Mouse (Mus musculus): Measurements from ENCODE around the gene Prss42. TPM values are rescaled to one million over a fixed set of nuclear protein-coding genes. Genes with fewer than 3 reads are reported as not detected.

The Prss42 gene
- total RNA-seq, 2 experiments from 2014 or later = not detected

Other genes with a start within 250 kb of the Prss42 start
- 2.0 and 4.3 TPM in 2 replicates for gene Nradd, start 173.7 kb upstream of the Prss42 start, total RNA-seq (2015)
- 1.9 and 2.2 TPM in 2 replicates for gene Nradd, start 173.7 kb upstream of the Prss42 start, total RNA-seq (2017)
- 20.1 and 24.1 TPM in 2 replicates for gene Nbeal2, start 144.0 kb upstream of the Prss42 start, total RNA-seq (2015)
- 10.3 and 19.3 TPM in 2 replicates for gene Nbeal2, start 144.0 kb upstream of the Prss42 start, total RNA-seq (2017)
- gene Ccdc12, start 141.7 kb upstream of the Prss42 start, total RNA-seq (2015) = 98.7 and 112 TPM in 2 replicates
- gene Ccdc12, start 141.7 kb upstream of the Prss42 start, total RNA-seq (2017) = 75.3 and 92.6 TPM in 2 replicates
- not detected in 2 replicates for gene Myl3, start 56.3 kb upstream of the Prss42 start, total RNA-seq (2015)
- gene Myl3, start 56.3 kb upstream of the Prss42 start, total RNA-seq (2017) = not detected in 2 replicates
- gene Pth1r, start 51.0 kb upstream of the Prss42 start, total RNA-seq (2015) = 0.15 TPM in 1 of 2 replicates, not detected in the other
- 0.92 TPM in 1 of 2 replicates, not detected in the other for gene Pth1r, start 51.0 kb upstream of the Prss42 start, total RNA-seq (2017)
- not detected in 2 replicates for gene Prss44, start 15.8 kb downstream of the Prss42 start, total RNA-seq (2015)
- not detected in 2 replicates for gene Prss44, start 15.8 kb downstream of the Prss42 start, total RNA-seq (2017)
- gene Prss43, start 28.5 kb downstream of the Prss42 start, total RNA-seq (2015) = not detected in 2 replicates
- gene Prss43, start 28.5 kb downstream of the Prss42 start, total RNA-seq (2017) = not detected in 2 replicates
- not detected in 2 replicates for gene Prss45, start 36.4 kb downstream of the Prss42 start, total RNA-seq (2015)
- gene Prss45, start 36.4 kb downstream of the Prss42 start, total RNA-seq (2017) = not detected in 2 replicates
- gene Prss46, start 46.3 kb downstream of the Prss42 start, total RNA-seq (2015) = not detected in 2 replicates
- gene Prss46, start 46.3 kb downstream of the Prss42 start, total RNA-seq (2017) = not detected in 2 replicates
- 2.3 and 10.4 TPM in 2 replicates for gene Prss50, start 59.8 kb downstream of the Prss42 start, total RNA-seq (2015)
- 1.4 and 1.6 TPM in 2 replicates for gene Prss50, start 59.8 kb downstream of the Prss42 start, total RNA-seq (2017)
- gene Als2cl, start 81.7 kb downstream of the Prss42 start, total RNA-seq (2015) = 0.07 and 0.44 TPM in 2 replicates
- 0.08 and 0.20 TPM in 2 replicates for gene Als2cl, start 81.7 kb downstream of the Prss42 start, total RNA-seq (2017)
- gene Tmie, start 81.9 kb downstream of the Prss42 start, total RNA-seq (2015) = not detected in 2 replicates
- gene Tmie, start 81.9 kb downstream of the Prss42 start, total RNA-seq (2017) = not detected in 2 replicates
- not detected in 2 replicates for gene Fam240a, start 118.7 kb downstream of the Prss42 start, total RNA-seq (2015)
- gene Fam240a, start 118.7 kb downstream of the Prss42 start, total RNA-seq (2017) = not detected in 2 replicates
- gene Tdgf1, start 148.0 kb downstream of the Prss42 start, total RNA-seq (2015) = not detected in 2 replicates
- not detected in 2 replicates for gene Tdgf1, start 148.0 kb downstream of the Prss42 start, total RNA-seq (2017)
- 0.35 TPM in 1 of 2 replicates, not detected in the other for gene Lrrc2, start 153.4 kb downstream of the Prss42 start, total RNA-seq (2015)
- not detected in 2 replicates for gene Lrrc2, start 153.4 kb downstream of the Prss42 start, total RNA-seq (2017)
- gene Rtp3, start 192.4 kb downstream of the Prss42 start, total RNA-seq (2015) = not detected in 2 replicates
- not detected in 2 replicates for gene Rtp3, start 192.4 kb downstream of the Prss42 start, total RNA-seq (2017)
- gene Ltf, start 221.1 kb downstream of the Prss42 start, total RNA-seq (2015) = 147 and 161 TPM in 2 replicates
- gene Ltf, start 221.1 kb downstream of the Prss42 start, total RNA-seq (2017) = 168 and 196 TPM in 2 replicates